Comparison of ENCODE assay signal across 8 mouse cellular contexts in genomic region chr6:119418392-119419251, GRCm38 (mm10). TPM values are rescaled to one million over a fixed set of nuclear protein-coding genes. Genes with fewer than 3 reads are reported as not detected.
DNase-seq lines count a peak whose midpoint lies in the region; ATAC-seq lines count a peak whose summit lies in the region.

No protein-coding gene starts in this region.

- DNase-seq in layer of hippocampus, adult 11-12 months (ENCODE audit: low spot score) = peak; percentile 62
- DNase-seq in layer of hippocampus, postnatal 25 days (ENCODE audit: extremely low spot score in 1 of 2, low spot score in 1 of 2) = no peak
- peak; percentile 72 for DNase-seq in embryo, embryonic 10.5 days (ENCODE audit: low spot score)
- DNase-seq in lung, postnatal 25 days (ENCODE audit: low spot score) = peak; percentile 90
- DNase-seq in spleen, postnatal 14 days (ENCODE audit: low spot score in 2 of 2) = no peak
- DNase-seq in cerebellum, adult 11 months = no peak

- peaks cover 12% of the 10 kb centered on the region; the same call in 1 of the 2 replicates for H3K4me1 ChIP-seq in heart, embryonic 11.5 days (ENCODE audit: control insufficient read depth, insufficient read depth, low read length)
- peaks cover 11% of the 10 kb centered on the region; the same call in 1 of the 2 replicates for H3K4me1 ChIP-seq in kidney, embryonic 16.5 days (ENCODE audit: insufficient read depth, low read length)

- no peaks in the 10 kb centered on the region for H3K9me3 ChIP-seq in heart, embryonic 11.5 days (replicated peaks; ENCODE audit: control insufficient read depth, low read length)
- no peaks in the 10 kb centered on the region for H3K9me3 ChIP-seq in kidney, embryonic 16.5 days (ENCODE audit: low read length)

- no peak overlapping the region for H3K4me2 ChIP-seq in heart, embryonic 11.5 days
- H3K4me2 ChIP-seq in kidney, embryonic 16.5 days (replicated peaks; ENCODE audit: low read depth, low read length) = no peak overlapping the region

- H3K9ac ChIP-seq in heart, embryonic 11.5 days (ENCODE audit: low read depth, low read length) = no peak overlapping the region
- no peak overlapping the region for H3K9ac ChIP-seq in kidney, embryonic 16.5 days (replicated peaks; ENCODE audit: low read length)

- 43% methylated on average over 7 of the region's 7 CpGs for WGBS in heart, embryonic 11.5 days (ENCODE audit: insufficient replicate concordance)
- WGBS in kidney, embryonic 16.5 days = 33% methylated on average over 7 of the region's 7 CpGs

- H3K27ac ChIP-seq in heart, embryonic 11.5 days (ENCODE audit: low read depth, low read length) = peak overlapping the region; percentile 42; the same call in 1 of the 2 replicates
- peak overlapping the region; percentile 55; the same call in 1 of the 2 replicates for H3K27ac ChIP-seq in kidney, embryonic 16.5 days (ENCODE audit: low read length)

- ATAC-seq in heart, embryonic 11.5 days (replicated peaks; ENCODE audit: insufficient number of reproducible peaks, low FRiP score, low TSS enrichment) = 0 out of 2 replicates have a peak, but pooled peaks have one; percentile 28
- 0 out of 2 replicates have a peak, but pooled peaks have one; percentile 50 for ATAC-seq in kidney, embryonic 16.5 days (ENCODE audit: low FRiP score, low TSS enrichment)

- H3K4me3 ChIP-seq in heart, embryonic 11.5 days (ENCODE audit: low read depth, low read length) = no peak overlapping the region
- no peak overlapping the region for H3K4me3 ChIP-seq in kidney, embryonic 16.5 days (ENCODE audit: low read length)

- H3K27me3 ChIP-seq in heart, embryonic 11.5 days (ENCODE audit: control insufficient read depth, insufficient read depth, low read length) = no peaks in the 10 kb centered on the region
- H3K27me3 ChIP-seq in kidney, embryonic 16.5 days (ENCODE audit: insufficient read depth, low read length) = no peaks in the 10 kb centered on the region

- no peaks in the 10 kb centered on the region for H3K36me3 ChIP-seq in heart, embryonic 11.5 days (ENCODE audit: control insufficient read depth, insufficient read depth, low read length)
- no peaks in the 10 kb centered on the region for H3K36me3 ChIP-seq in kidney, embryonic 16.5 days (ENCODE audit: insufficient read depth, low read length)

RNA-seq across cellular contexts. Expression of gene Adipor2, which starts 1.1 kb away (rescaled TPM):
- total RNA-seq in layer of hippocampus, postnatal 25 days (2021) = 10 to 100 TPM; 31.3 to 40.9 TPM
- 11.5 and 22.6 TPM in 2 replicates for polyA plus RNA-seq in heart, embryonic 11.5 days (2014; fragmentation: Nextera tagmentation; extraction: Ambion mirVana)
- polyA plus RNA-seq in kidney, embryonic 16.5 days (2015; fragmentation: Nextera tagmentation; extraction: Ambion mirVana) = 45.2 and 45.4 TPM in 2 replicates

Comparison
In these comparisons a context has a peak if more than half of its experiments do, and no peak if none do; other contexts are left out.
1. DNase-seq: peak in layer of hippocampus, adult 11-12 months (single experiment), embryo, embryonic 10.5 days (single experiment) and lung, postnatal 25 days (single experiment); none in layer of hippocampus, postnatal 25 days (0 of 2), spleen, postnatal 14 days (0 of 2) and cerebellum, adult 11 months (single experiment).